Mouse (Mus musculus) myocyte (in vitro differentiated cells): ENCODE results near the gene Ttbk2. TPM values are rescaled to one million over a fixed set of nuclear protein-coding genes. Genes with fewer than 3 reads are reported as not detected.

Experiments
- H3K27me3 ChIP-seq: one replicate; pipeline ENCODE4 v1.6.1; 2011; ENCODE audit not compliant: control insufficient read depth, insufficient read depth, insufficient read length
- H3K36me3 ChIP-seq: one replicate; pipeline ENCODE4 v1.6.1; 2011; ENCODE audit not compliant: control insufficient read depth, insufficient read depth
- H3K4me2 ChIP-seq: one replicate; pipeline ENCODE4 v1.6.1; 2011; ENCODE audit warnings: low read depth, control low read depth
- H3K4me3 ChIP-seq: one replicate; pipeline ENCODE4 v1.5.1; 2011; ENCODE audit warnings: mild to moderate bottlenecking, control low read depth, moderate library complexity
- H3K79me2 ChIP-seq: one replicate; pipeline ENCODE4 v1.6.1; 2011; ENCODE audit not compliant: control insufficient read depth, insufficient read depth
- H3ac ChIP-seq: one replicate; pipeline ENCODE4 v1.6.1; 2011; ENCODE audit not compliant: control insufficient read depth, insufficient read length
- CEBPB ChIP-seq: IDR thresholded peaks from 2 replicates; pipeline ENCODE4 v1.6.1; 2011; ENCODE audit warnings: mild to moderate bottlenecking, moderate library complexity; ENCODE audit not compliant: poor library complexity, insufficient read depth, severe bottlenecking
- E2F4 ChIP-seq: IDR thresholded peaks from one replicate; pipeline ENCODE4 v1.6.1; 2011; ENCODE audit warnings: mild to moderate bottlenecking, control low read depth, moderate library complexity; ENCODE audit not compliant: insufficient read depth
- MAX ChIP-seq: IDR thresholded peaks from one replicate; pipeline ENCODE4 v1.6.1; 2011; ENCODE audit warnings: low read depth, mild to moderate bottlenecking, control low read depth
- MYOD1 ChIP-seq, 3 experiments: IDR thresholded peaks; one replicate each; pipeline ENCODE4 v1.6.1; 2011; ENCODE audit warnings: control low read depth in 2 of 3, low read depth in 2 of 3, mild to moderate bottlenecking in 2 of 3, moderate library complexity in 1 of 3; ENCODE audit not compliant: insufficient read length in 2 of 3, control insufficient read depth in 1 of 3
- MYOG ChIP-seq, 3 experiments: IDR thresholded peaks; one replicate each; pipeline ENCODE4 v1.6.1; 2011; ENCODE audit warnings: control low read depth in 2 of 3, low read depth in 2 of 3, mild to moderate bottlenecking in 2 of 3; ENCODE audit not compliant: insufficient read length in 2 of 3, control insufficient read depth in 1 of 3, insufficient read depth in 1 of 3
- POLR2A ChIP-seq: IDR thresholded peaks from one replicate; pipeline ENCODE4 v1.6.1; 2011; ENCODE audit warnings: low read depth, mild to moderate bottlenecking, control low read depth, moderate library complexity; ENCODE audit not compliant: insufficient read length
- POLR2AphosphoS2 ChIP-seq: IDR thresholded peaks from one replicate; pipeline ENCODE4 v1.6.1; 2011; ENCODE audit warnings: low read depth, control low read depth; ENCODE audit not compliant: insufficient read length
- REST ChIP-seq: IDR thresholded peaks from one replicate; pipeline ENCODE4 v1.6.1; 2011; ENCODE audit warnings: mild to moderate bottlenecking, control low read depth, moderate library complexity; ENCODE audit not compliant: insufficient read depth, insufficient read length
- SRF ChIP-seq: IDR thresholded peaks from one replicate; pipeline ENCODE4 v1.6.1; 2011; ENCODE audit warnings: low read depth; ENCODE audit not compliant: control insufficient read depth, insufficient read length
- TCF12 ChIP-seq: IDR thresholded peaks from one replicate; pipeline ENCODE4 v1.6.1; 2011; ENCODE audit warnings: mild to moderate bottlenecking, control low read depth; ENCODE audit not compliant: poor library complexity, insufficient read depth, severe bottlenecking
- TCF3 ChIP-seq: IDR thresholded peaks from one replicate; pipeline ENCODE4 v1.6.1; 2011; ENCODE audit warnings: low read depth, control low read depth; ENCODE audit not compliant: insufficient read length
- USF1 ChIP-seq: IDR thresholded peaks from one replicate; pipeline ENCODE4 v1.6.1; 2011; ENCODE audit warnings: low read depth, mild to moderate bottlenecking, control low read depth, moderate library complexity
- polyA plus RNA-seq: library from polyadenylated mRNA; unstranded; fragments of >200 nt; fragmentation: generic; extraction: Trizol; gene quantifications from one replicate; pipeline ENCODE4 v1.2.1, GENCODE M21; 2012; ENCODE audit warnings: missing spikeins

Gene Ttbk2
- polyA plus RNA-seq, 1 experiment, result 2.4 TPM

DNA sequence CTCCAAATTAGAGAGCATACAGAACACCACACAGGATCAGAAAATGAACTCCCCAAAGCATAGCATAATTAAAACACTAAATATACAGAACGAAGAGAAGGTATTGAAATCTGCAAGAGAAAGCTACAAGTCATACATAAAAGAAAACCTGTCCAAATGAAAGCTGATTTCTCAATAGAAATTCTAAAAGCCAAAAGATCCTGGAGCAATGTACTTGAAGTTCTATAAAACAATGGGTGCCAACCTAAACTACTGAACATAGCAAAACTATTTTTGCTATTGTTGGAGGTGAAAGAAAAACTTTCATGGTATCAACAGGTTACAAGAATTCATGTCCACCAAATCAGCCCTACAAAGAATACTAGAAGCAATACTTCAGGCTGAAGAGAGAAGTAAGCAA lies 9.2 kb downstream of the Ttbk2 start:
- no peak overlapping the region for H3ac ChIP-seq
- no peaks in the 10 kb centered on the region for H3K27me3 ChIP-seq
- no peak overlapping the region for H3K4me3 ChIP-seq
- H3K4me2 ChIP-seq, result no peak overlapping the region
- H3K36me3 ChIP-seq, result no peaks in the 10 kb centered on the region
- H3K79me2 ChIP-seq, result peaks cover 17% of the 10 kb centered on the region
- TF ChIP-seq TCF12, result no peak
- TF ChIP-seq E2F4, result no peak
- TF ChIP-seq POLR2A, result no peak
- no peak for TF ChIP-seq TCF3
- TF ChIP-seq SRF, result no peak
- no peak for TF ChIP-seq USF1
- TF ChIP-seq MYOG (IDR thresholded peaks at IDR 0.05; ENCODE audit: control insufficient read depth in 1 of 3, insufficient read depth in 1 of 3, insufficient read length in 2 of 3, low read depth in 2 of 3), result no peak
- TF ChIP-seq REST, result no peak
- no peak for TF ChIP-seq MYOD1 (IDR thresholded peaks at IDR 0.05; ENCODE audit: control insufficient read depth in 1 of 3, insufficient read length in 2 of 3, low read depth in 2 of 3)
- TF ChIP-seq MAX, result no peak
- no peak for TF ChIP-seq CEBPB
- no peak for TF ChIP-seq POLR2AphosphoS2

DNA sequence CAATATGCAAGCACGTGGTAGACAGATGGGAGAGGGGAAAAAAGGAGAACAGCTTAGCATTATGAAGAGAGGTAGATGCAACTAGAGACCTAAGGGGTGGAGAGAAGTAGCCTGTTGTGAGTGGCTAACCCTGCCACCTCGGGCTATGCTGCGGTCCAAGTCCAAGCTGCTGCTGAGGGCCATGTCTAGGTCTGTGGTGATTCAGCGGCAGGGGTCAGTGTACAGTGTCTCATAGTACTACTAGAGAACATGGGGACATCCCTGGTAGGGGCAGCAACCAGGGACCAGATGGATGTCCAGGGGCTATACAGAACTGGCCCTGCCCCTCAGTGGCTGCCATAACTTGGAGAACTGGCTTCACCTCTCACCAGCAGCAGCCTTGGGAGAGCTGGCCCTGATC lies 15.2 kb downstream of the Ttbk2 start:
- TF ChIP-seq TCF12 (no peak), POLR2AphosphoS2 (no peak), MYOG (IDR thresholded peaks at IDR 0.05; ENCODE audit: control insufficient read depth in 1 of 3, insufficient read depth in 1 of 3, insufficient read length in 2 of 3, low read depth in 2 of 3) (no peak), CEBPB (no peak), MYOD1 (IDR thresholded peaks at IDR 0.05; ENCODE audit: control insufficient read depth in 1 of 3, insufficient read length in 2 of 3, low read depth in 2 of 3) (no peak), POLR2A (no peak), E2F4 (no peak)
- Histone ChIP-seq H3K4me3 (no peak overlapping the region), H3K27me3 (no peaks in the 10 kb centered on the region), H3ac (no peak overlapping the region), H3K36me3 (no peaks in the 10 kb centered on the region), H3K4me2 (no peak overlapping the region), H3K79me2 (no peaks in the 10 kb centered on the region)

DNA sequence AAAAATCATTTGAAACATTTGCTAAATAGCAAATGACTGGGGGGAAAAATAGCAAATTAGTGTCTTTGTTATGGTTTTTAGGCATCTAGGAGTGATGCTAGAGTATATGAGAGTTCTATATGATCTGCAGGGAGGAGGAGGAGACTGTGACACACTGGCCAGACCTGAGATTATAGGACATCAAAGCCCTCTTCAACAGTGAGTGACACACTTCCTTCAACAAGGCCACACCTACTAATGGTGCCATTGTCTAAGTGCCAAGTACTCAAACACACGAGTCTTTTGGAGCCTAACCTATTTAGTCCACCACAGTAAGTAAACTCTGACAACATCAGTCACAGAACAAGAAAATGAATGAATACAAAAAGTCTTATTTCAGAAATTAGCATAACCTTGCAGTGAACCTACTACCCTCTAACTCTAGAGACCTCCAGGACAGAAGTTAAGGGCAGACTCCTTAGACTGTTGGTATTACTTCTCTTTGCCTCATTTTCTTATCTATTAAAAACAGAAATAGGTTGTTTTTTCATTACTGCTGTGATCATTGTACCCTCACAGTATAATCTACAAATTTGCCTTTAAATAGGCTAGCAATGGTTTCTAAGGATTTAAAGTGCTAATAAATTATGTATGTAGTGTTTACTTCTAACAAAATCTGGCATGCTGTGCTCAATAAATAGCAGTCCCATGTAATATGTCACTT lies 23.3 kb downstream of the Ttbk2 start:
- Histone ChIP-seq H3K79me2 (no peaks in the 10 kb centered on the region), H3K4me2 (no peak overlapping the region), H3K36me3 (no peaks in the 10 kb centered on the region), H3ac (no peak overlapping the region), H3K27me3 (no peaks in the 10 kb centered on the region), H3K4me3 (no peak overlapping the region)
- TF ChIP-seq TCF3 (no peak), E2F4 (no peak), POLR2A (no peak), REST (no peak), MYOD1 (IDR thresholded peaks at IDR 0.05; ENCODE audit: control insufficient read depth in 1 of 3, insufficient read length in 2 of 3, low read depth in 2 of 3) (no peak), POLR2AphosphoS2 (no peak), SRF (no peak), MAX (no peak)

DNA sequence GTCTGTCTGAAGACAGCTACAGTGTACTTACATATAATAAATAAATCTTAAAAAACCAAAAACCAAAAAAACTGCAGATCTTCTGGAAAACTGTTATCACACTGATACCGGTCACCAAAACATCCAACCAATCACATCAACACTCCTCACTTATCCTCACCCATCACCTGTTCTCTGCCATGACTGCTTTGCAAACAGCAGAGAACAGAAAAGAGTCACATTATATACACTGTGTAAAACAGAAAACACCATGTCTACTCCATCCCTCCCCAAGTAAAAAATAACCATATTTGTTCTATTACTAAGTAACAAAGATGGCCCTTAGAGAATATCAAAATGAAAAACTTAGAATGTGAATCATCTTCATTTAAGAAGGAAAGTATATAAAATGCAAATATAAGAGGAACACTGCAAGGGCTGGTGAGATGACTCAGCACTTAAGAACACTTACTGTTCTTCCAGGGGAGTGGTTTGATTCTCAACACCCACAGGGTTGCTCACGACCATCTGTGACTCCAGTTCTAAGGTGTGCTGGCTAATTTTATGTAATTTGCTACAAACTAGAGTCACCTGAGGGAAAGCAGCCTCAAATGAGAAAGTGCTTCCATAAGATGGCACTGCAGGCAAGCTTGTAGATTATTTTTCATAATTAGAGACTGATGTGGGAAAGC lies 80.0 kb downstream of the Ttbk2 start:
- Histone ChIP-seq H3K4me3 (no peak overlapping the region), H3K79me2 (no peaks in the 10 kb centered on the region), H3ac (no peak overlapping the region), H3K27me3 (no peaks in the 10 kb centered on the region), H3K4me2 (no peak overlapping the region), H3K36me3 (peaks cover 7% of the 10 kb centered on the region)
- TF ChIP-seq TCF3 (no peak), TCF12 (no peak), CEBPB (no peak), E2F4 (no peak), USF1 (no peak), MYOD1 (IDR thresholded peaks at IDR 0.05; ENCODE audit: control insufficient read depth in 1 of 3, insufficient read length in 2 of 3, low read depth in 2 of 3) (no peak), MAX (no peak), REST (no peak), POLR2A (no peak), MYOG (IDR thresholded peaks at IDR 0.05; ENCODE audit: control insufficient read depth in 1 of 3, insufficient read depth in 1 of 3, insufficient read length in 2 of 3, low read depth in 2 of 3) (no peak), POLR2AphosphoS2 (no peak), SRF (no peak)

DNA sequence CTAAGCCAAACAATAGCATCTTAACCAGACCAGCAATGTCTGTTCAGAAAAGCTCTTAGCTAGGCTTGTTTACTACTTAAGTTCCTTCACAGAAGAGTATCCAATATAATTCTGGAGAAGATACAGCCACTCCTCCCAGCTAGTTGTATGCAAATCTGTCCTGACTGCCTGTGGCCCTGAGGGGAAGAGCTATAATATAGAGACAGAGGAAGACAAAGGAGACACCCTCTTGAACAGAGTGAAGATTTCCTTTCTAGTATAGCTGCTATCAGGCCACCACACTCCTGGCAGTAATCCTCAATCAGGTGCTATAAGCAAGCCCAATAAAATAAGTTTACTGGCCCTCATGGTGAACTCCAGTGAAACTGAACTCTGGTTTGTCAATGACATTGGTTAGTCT lies 88.5 kb downstream of the Ttbk2 start:
- Histone ChIP-seq H3K4me2 (no peak overlapping the region), H3K79me2 (no peaks in the 10 kb centered on the region), H3K27me3 (no peaks in the 10 kb centered on the region), H3K36me3 (no peaks in the 10 kb centered on the region), H3K4me3 (no peak overlapping the region), H3ac (no peak overlapping the region)
- TF ChIP-seq SRF (no peak), USF1 (no peak), E2F4 (no peak), MYOD1 (IDR thresholded peaks at IDR 0.05; ENCODE audit: control insufficient read depth in 1 of 3, insufficient read length in 2 of 3, low read depth in 2 of 3) (no peak), REST (no peak)
